Mouse (Mus musculus) fat pad, adult 2 months (tissue): ENCODE measurements around the gene Cdh3.

Experiments
- DNase-seq: peaks from one replicate; pipeline ENCODE4 v3.0.0-alpha.2; 2011; ENCODE audit warnings: low read depth, low spot score; ENCODE audit errors: extremely low read depth

Cdh3 gene

GRCm38 (mm10) chr8:106510365-106510975 lies at the start of gene Cdh3:
Cdh3 (plus strand) TSS chr8:106510891.
- DNase-seq, result no peak

DNA sequence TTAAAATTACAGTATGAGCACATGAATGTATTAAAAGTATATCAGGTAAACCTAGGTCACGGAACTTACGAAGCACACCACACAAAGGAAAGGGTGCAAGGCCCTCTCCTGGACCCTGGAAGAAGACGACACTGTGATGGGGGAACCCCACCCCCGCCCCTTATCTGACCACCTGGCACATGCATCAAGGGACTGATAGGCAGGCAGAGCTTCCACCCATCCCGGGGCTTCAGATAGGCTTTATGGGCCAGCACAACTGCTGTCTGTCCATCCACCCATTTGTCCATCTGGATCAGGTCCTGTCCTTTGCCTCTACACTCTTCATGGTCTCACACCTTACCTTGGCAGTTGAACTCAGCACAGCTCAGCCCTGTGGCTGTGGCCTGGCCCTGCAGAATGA lies 48.6 kb upstream of the Cdh3 start:
- DNase-seq, result no peak

- no peak for DNase-seq
Measured at GRCm38 (mm10) chr8:106463795-106464194, 46.9 kb upstream of the Cdh3 start.

DNA sequence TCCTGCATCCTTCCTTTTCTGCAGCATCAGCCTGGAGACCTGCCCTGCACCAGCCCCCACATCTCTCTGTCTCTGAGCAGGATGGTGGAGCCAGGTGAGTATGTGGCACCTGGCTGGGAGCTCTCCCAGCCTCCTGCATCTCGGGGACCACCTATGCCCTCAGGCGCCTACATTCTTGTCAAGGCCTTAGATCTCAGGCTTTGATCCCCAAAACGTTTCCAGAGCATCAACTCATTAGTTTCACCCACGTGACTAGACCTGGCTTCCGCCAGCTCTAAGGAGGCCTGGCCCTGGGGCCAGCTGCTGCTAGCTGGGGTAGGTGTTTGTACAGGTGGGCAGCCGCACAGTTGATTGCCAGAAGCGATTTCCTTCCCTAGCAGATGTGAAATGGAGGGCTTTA lies 41.2 kb upstream of the Cdh3 start:
- DNase-seq, result no peak

DNA sequence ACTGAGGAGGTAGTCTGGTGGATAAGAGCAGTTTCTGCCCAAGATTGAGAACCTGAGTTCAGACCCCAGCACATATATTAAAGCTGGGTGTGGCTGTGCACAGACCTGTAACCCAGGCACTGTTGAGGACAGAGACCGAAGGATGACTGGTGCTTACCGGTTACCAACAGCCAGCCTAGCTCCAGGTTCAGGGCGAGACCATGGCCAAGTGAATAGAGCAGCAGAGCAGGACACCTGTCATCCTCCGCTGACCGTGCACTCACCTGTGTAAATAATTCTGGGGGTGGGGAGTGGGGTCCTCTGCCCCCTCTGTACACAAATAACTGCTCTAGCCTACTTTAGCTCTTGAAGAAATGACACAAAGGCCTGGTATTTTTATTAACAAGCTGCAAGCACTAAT lies 36.7 kb upstream of the Cdh3 start:
- no peak for DNase-seq

DNA sequence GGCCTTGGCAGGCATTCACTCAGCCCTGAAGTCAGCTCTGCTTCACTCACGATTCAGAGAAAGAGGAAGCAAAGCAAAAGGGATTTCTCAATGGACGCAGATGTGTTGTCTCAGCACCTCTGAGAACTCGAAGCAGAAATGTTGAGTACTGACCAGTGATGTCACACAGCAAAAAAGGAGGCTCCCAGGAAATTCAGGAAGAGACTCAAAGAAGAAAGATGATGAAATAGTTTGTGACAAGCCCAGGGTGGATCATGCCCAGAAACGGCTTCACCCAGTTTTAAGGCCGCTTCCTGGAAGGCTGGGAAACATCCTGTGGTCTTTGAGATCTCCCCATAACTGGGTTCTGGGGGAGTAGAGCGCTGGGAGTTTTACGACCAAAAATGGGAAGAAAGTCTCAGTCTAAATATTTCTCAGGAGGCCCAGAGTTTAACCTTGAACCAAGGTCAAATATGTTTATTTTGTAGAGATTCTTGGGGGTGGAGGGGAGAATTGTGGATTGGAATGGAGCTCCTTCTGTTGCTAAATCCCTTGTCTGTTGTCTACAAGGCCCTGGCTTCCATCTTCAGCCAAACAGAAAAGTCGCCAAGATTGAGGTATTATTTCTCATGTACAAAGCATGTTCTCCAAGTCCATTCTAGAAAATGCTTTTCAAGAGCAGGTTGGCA lies 10.5 kb upstream of the Cdh3 start, which contains the start of gene 6030452D12Rik:
Gene 6030452D12Rik, plus strand, starts transcription at position 505 of the 668 bp plus-strand sequence.
- no peak for DNase-seq

- no peak for DNase-seq
Measured at GRCm38 (mm10) chr8:106504241-106504640, 6.5 kb upstream of the Cdh3 start.

- no peak for DNase-seq
Measured at GRCm38 (mm10) chr8:106505328-106505965, 5.2 kb upstream of the Cdh3 start.

DNA sequence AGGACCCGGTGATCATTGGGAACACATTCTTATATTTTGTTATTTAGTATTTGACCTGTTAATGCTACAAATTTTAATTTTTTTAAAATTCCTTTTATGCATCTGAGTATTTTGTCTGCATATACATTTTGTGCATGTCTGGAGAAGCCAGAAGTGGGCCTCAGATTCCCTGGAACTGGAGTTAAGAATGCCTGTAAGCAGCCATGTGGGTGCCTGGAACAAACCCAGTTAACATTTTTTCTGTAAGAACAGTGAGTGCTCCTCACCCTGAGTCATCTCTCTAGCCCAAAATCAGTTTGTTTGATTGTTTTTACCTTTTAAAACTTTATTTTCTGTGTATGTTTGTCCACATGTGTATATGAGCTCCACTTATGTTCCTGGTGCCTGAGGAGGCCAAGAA lies 4.6 kb upstream of the Cdh3 start:
- DNase-seq, result no peak

GRCm38 (mm10) chr8:106507761-106508331 lies 2.8 kb upstream of the Cdh3 start:
- DNase-seq, result no peak

- DNase-seq, result no peak
Measured at GRCm38 (mm10) chr8:106508456-106508855, 2.2 kb upstream of the Cdh3 start.

- DNase-seq, result no peak
Measured at GRCm38 (mm10) chr8:106509079-106509780, 1.5 kb upstream of the Cdh3 start.

GRCm38 (mm10) chr8:106511065-106511501 lies 392 bp downstream of the Cdh3 start:
- DNase-seq, result no peak

DNA sequence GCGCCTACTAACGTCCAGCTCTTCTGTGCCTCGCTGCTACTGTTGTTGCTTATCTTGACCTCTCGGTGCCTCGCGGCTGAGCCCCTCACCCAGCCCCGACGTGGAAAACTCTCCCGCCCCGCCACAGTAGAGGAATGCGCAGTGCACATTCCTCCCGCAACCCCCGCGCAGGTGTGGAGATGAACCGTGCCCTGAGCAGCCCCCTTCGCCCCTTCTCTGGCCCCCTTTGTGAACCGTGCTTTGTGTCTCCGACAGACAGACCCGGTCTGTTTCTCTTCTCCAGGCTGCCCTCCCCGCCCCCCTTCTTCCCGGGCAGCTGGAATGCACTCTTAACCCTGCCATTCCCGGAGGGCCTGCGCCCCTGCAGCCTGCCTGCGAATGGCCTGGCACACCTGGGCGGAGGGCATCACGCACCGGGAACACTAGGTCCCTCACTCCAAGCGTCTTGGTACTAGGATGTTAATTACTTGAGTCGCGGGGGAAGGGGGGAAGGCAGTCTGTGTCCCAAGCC lies 895 bp downstream of the Cdh3 start:
- DNase-seq, result no peak

GRCm38 (mm10) chr8:106512475-106513150 lies 1.9 kb downstream of the Cdh3 start:
- DNase-seq, result no peak

GRCm38 (mm10) chr8:106515946-106516479 lies 5.3 kb downstream of the Cdh3 start:
- no peak for DNase-seq

GRCm38 (mm10) chr8:106516581-106516980 lies 5.9 kb downstream of the Cdh3 start:
- DNase-seq, result no peak

GRCm38 (mm10) chr8:106518763-106519162 lies 8.1 kb downstream of the Cdh3 start:
- no peak for DNase-seq

- no peak for DNase-seq
Measured at GRCm38 (mm10) chr8:106520578-106520977, 9.9 kb downstream of the Cdh3 start.

GRCm38 (mm10) chr8:106521845-106522244 lies 11.2 kb downstream of the Cdh3 start:
- DNase-seq, result no peak
